Mouse (Mus musculus): Measurements from ENCODE around the gene Neurl3.

Neurl3 gene

GRCm38 (mm10) chr1:36298107-36298506 is 23.6 kb upstream of the Neurl3 start:
- no peak for DNase-seq (ENCODE audit: low read depth, low spot score)

- DNase-seq (ENCODE audit: low read depth, low spot score) = no peak
Observed at GRCm38 (mm10) chr1:36296466-36297149, 22.1 kb upstream of the Neurl3 start.

DNA sequence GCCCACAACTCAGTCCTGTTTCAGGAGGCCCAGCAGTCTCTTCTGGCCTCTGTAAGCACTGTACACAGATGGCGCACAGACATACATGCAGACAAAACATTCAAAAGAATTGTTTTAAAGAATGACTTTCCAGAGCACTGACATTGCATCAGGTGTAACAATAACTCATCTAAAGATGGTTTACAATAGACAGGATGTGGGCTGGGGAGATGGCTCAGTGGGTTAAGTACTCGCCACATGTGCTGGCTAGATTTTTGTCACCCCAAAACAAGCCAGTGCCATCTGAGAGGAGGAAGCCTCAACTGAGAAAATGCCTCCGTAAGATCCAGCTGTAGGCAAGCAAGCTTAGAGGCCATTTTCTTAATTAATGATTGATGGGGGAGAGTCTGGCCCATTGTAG is 19.9 kb upstream of the Neurl3 start:
- no peak for DNase-seq (ENCODE audit: low read depth, low spot score)

DNA sequence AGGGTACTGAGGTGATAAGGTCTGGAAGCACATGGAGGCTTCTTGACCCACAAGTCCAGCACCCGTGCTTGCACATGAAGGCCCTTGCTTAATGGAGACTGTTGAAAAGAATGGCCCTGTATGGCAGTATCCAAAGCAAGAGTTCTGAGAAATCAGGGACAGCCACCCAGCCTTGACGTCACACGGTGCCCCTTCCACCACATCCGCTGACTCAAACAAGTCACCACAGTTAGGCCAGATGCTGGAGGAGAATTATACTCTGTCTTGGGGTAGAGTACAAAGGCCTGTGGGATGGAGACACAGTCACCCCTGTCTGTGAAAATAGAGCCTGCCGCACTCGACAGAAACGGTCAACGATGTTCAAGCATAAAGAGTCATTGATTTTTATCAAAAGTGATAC is 19.0 kb upstream of the Neurl3 start:
- no peak for DNase-seq (ENCODE audit: low read depth, low spot score)

DNA sequence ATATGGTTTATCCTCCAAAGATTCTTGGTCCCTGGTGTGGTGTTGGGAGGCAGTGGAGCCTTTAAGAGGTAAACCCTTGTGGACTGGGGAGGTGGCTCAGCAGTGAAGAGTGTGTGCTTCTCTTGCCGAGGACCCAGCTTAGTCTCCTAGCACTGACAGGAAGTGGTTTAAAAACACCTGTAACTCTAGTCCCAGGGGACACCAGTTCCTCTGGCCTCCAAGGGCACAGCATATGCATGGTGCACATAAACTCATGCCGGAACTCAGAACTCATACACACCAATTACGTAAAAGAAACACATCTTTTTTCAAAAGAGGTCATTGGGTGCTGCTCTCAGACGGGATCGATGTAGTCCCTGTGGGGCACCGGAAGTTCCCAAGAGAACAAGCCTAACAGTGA is 7.4 kb upstream of the Neurl3 start:
- no peak for DNase-seq (ENCODE audit: low read depth, low spot score)

- DNase-seq (ENCODE audit: low read depth, low spot score) = no peak
Observed at GRCm38 (mm10) chr1:36280938-36281337, 6.5 kb upstream of the Neurl3 start.

DNA sequence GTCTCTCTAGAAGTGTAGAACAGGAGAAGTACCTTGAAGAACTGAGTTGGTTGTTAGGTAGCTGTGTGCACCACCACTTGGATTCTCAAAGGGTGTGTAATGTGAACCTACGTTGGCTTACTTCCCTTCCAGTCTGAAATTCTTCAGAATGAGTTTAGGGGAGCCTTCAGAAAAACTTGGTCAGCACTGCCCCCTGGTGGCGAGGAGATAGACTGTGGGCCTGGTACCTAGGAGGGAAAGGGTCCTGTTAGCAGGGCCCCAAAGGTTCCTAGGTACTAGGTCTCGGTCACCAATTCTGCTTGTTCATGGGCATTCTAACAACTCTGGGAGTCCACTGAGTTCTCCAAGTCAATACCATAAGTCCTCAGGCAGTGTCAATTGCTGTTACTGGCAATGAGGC is 4.7 kb upstream of the Neurl3 start:
- no peak for DNase-seq (ENCODE audit: low read depth, low spot score)

GRCm38 (mm10) chr1:36277267-36278060 is 3.0 kb upstream of the Neurl3 start:
- no peak for DNase-seq (ENCODE audit: low read depth, low spot score)

- no peak for DNase-seq (ENCODE audit: low read depth, low spot score)
Observed at GRCm38 (mm10) chr1:36275635-36276389, 1.3 kb upstream of the Neurl3 start.

DNA sequence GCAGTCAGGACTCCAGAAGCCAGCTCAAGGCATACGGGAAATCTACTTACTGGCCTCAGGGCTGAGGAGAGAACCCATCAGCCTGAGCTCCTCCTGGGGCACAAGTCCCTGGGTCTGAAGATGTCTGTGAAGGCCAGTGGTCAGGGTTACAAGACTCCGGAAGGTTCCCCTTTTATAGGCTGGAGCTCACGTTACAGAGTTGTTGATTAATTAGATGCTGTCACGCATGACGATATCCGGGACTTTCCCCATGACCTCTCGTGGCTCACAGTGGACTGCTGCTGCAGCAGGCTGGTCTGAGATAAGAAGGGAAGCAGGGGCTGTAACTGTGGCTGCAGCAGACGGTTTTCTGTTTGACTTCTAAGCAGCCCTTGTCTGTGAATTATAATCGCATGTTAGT is 1.2 kb downstream of the Neurl3 start:
- DNase-seq (ENCODE audit: low read depth, low spot score) = no peak

- DNase-seq (ENCODE audit: low read depth, low spot score) = no peak
Observed at GRCm38 (mm10) chr1:36272546-36272945, 1.9 kb downstream of the Neurl3 start.

DNA sequence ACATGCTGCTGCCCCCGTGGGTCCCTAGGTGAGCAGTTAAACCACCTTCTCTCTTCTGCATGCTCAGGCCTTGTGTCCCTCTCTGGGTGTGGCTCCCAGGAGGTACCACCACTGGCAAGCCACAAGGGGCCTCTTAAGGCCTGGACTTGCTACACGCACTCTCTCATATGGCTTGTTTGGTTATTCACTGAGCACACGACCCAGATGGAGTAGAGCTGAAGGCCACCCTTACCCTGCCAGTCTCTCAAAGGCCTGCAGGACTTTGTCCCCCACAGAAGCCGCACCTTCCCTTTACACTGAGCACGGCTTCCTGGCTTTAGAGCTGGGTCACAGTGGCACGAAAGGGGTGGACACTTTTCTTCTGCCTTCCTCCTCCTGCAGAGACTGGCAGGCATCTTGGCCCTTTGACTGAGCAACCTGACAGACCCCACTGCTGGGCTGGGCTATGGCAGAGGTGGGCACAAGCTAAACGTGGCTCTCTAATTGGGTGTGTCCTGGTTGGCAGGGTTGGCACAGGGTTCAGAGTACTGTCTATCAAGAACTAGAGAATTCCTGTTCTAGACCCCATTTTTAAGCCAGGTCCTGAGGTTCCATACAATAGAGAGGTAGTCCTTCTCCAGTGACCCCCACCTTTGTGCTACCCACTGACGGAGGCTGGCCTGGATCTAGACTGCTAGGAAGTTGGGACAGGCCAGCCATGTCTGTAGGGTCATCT is 2.8 kb downstream of the Neurl3 start:
- no peak for DNase-seq (ENCODE audit: low read depth, low spot score)

DNA sequence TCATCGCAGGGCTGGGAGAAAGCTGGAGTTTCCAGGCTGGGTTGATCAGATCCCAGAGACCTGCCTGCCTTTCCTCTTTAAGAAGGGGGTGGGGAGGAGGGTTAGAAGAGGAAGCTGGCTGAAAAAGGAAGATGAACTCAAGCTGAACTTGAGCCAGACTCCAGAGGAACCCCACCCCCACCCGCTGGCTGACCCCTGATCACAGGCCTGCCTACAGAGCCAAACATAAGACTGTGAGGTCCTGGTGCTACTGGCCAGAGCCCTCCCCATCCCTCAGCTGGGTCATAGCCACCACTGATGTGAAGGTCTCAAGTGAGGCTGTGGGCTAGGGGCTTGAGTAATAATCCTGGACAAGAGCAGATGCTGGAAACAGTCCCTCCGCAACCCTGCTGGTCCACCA is 3.8 kb downstream of the Neurl3 start:
- DNase-seq (ENCODE audit: low read depth, low spot score) = no peak

- no peak for DNase-seq (ENCODE audit: low read depth, low spot score)
Observed at GRCm38 (mm10) chr1:36269121-36269795, 5.2 kb downstream of the Neurl3 start.

DNA sequence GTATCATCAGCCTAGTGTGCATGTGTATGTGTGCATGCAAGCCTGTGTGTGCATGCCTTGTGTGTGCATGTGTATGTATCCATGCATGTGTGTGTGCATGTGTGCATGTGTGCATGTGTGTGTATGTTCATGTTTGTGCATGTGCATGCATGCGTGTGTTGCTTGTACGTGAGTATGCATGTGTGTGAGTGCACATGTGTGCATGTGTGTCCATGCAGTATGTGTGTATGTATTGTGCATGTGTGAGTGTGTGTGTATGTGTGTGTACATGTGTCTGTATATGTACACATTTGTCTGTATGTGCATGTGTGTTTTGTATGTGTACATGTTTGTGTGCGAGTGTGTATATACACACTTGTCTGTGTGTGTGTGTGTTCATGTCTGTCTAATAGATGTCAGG is 6.9 kb downstream of the Neurl3 start:
- no peak for DNase-seq (ENCODE audit: low read depth, low spot score)

DNA sequence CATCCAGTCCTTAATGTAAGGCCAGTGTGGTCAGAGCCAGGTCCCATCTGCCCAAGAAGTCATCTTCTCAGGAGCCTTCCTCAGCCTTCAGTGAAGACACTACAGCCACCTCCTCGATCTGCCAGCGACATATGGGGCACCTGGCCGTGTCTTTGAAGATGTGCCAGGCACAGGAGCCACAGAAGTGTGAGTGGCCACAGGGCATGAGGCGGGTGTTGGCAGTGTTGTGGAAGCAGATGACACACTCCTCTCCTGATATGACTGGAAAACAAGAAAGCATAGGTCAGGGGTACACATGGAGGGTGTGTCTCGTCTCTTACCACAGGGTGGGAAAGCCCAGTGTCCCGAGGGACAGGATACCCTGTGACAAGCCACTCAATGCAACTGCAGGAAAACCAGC is 8.2 kb downstream of the Neurl3 start:
- DNase-seq (ENCODE audit: low read depth, low spot score) = no peak

DNA sequence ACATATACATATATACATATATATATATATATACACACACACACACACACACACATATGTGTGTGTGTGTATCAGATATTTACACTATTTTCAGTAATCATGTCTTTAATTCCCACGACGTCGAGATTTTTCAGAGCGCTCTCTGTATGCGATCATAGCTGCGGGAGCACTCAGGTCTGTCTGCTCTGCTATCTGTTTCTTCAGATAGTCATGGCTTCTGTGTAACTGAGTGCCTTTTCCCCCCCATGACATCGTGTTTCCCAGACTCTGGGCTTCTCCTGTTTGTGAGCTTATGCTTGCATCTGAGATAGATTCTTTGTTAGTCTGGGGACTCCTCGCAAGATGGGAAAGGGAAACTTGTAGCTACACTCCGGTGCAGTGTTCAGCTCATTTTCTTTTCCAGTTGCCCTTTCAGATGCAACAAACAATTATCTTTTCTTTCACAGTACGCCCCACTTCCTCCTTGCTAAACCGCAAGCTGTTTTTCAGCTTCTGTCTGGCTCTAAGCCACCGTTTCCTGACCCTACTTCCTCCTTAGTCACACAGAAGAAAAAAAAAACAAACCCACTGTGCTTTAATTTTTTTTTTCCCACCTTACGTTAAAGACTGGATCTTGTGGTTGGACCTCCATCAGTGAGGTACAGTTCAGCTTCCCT is 10.5 kb downstream of the Neurl3 start:
- no peak for DNase-seq (ENCODE audit: low read depth, low spot score)

GRCm38 (mm10) chr1:36261708-36262504 is 12.6 kb downstream of the Neurl3 start:
- DNase-seq (ENCODE audit: low read depth, low spot score) = no peak

DNA sequence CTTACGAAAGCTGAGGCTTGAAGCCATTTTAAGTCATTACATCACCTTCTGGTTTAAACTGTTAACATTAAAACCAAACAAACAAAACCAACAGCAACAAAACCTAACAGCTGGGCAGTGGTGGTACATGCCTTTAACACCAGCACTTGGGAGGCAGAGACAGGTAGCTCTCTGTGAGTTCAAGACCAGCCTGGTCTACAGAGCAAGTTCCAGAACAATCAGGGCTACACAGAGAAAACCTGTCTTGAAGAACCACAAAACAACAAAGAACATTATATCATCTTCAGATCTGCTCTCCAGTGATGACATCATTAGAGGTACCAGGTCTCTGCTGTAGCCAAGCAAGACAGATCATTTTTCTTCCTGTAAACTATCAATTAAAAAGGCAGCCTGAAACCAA is 14.1 kb downstream of the Neurl3 start:
- no peak for DNase-seq (ENCODE audit: low read depth, low spot score)

DNA sequence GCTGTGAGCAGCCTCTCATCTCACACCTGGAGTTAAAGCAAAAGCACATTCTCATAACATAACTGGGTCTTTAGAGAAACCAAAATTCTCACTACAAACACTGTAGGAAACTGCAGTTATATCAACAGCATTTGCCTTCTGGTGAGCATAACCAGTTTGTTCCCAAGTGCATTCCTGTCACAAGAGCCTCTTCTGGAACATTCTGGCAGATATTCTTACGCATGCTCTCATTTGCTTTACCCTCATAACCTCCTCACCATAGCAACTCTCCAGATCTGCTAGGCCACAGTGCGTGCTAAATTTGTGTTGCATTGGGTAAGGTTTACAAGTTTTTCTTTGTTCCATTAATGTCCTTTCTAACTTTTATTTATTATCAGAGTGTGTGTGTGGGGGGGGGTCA is 15.2 kb downstream of the Neurl3 start:
- DNase-seq (ENCODE audit: low read depth, low spot score) = no peak

All from brain, embryonic 18.5 days (tissue).